Mouse (Mus musculus) neural tube, embryonic 13.5 days (tissue): ENCODE results near the gene Rbm17. TPM values are rescaled to one million over a fixed set of nuclear protein-coding genes. Genes with fewer than 3 reads are reported as not detected.

Experiments used
- ATAC-seq: fragments of 200-750 bp; cut with Nextera tagmentation; 2 replicates; pipeline ENCODE4 v1.8.0; 2017; ENCODE audit warnings: low read depth, mild to moderate bottlenecking, moderate TSS enrichment, moderate library complexity
- H3K27ac ChIP-seq: fragments of 300-500 bp; sonication (generic); replicated peaks from 2 replicates; pipeline ENCODE4 v1.5.1; 2015; ENCODE audit warnings: moderate library complexity, mild to moderate bottlenecking, inconsistent platforms
- H3K27me3 ChIP-seq: fragments of 300-500 bp; sonication (generic); 2 replicates; pipeline ENCODE4 v1.6.1; 2015; ENCODE audit warnings: mild to moderate bottlenecking, inconsistent platforms
- H3K36me3 ChIP-seq: fragments of 300-500 bp; sonication (generic); 2 replicates; pipeline ENCODE4 v1.6.1; 2015; ENCODE audit warnings: mild to moderate bottlenecking, inconsistent platforms
- H3K4me1 ChIP-seq: fragments of 300-500 bp; sonication (generic); replicated peaks from 2 replicates; pipeline ENCODE4 v1.6.1; 2015; ENCODE audit warnings: inconsistent platforms
- H3K4me2 ChIP-seq: fragments of 300-500 bp; sonication (generic); 2 replicates; pipeline ENCODE4 v1.6.1; 2015; ENCODE audit warnings: inconsistent platforms, mild to moderate bottlenecking, moderate library complexity
- H3K4me3 ChIP-seq: fragments of 300-500 bp; sonication (generic); 2 replicates; pipeline ENCODE4 v1.5.1; 2015; ENCODE audit warnings: mild to moderate bottlenecking, inconsistent platforms
- H3K9ac ChIP-seq: fragments of 300-500 bp; sonication (generic); 2 replicates; pipeline ENCODE4 v1.6.1; 2015; ENCODE audit warnings: moderate library complexity, mild to moderate bottlenecking, inconsistent platforms
- H3K9me3 ChIP-seq: fragments of 300-500 bp; sonication (generic); 2 replicates; pipeline ENCODE4 v1.6.1; 2016; ENCODE audit warnings: inconsistent platforms
- WGBS: fragments of 180-500 bp; shearing (Covaris S2); methylation state at CpG from one replicate; pipeline ENCODE4 v1.1.7; 2015; 5-methylcytosine and 5-hydroxymethylcytosine counted together
- polyA plus RNA-seq: library from polyadenylated mRNA; unstranded; fragments of >200 nt; fragmentation: Nextera tagmentation; extraction: Ambion mirVana; gene quantifications from 2 replicates; pipeline ENCODE4 v1.2.1, GENCODE M21; 2015

Rbm17 gene
- polyA plus RNA-seq, 1 experiment from 2014 or later: 131 TPM

DNA sequence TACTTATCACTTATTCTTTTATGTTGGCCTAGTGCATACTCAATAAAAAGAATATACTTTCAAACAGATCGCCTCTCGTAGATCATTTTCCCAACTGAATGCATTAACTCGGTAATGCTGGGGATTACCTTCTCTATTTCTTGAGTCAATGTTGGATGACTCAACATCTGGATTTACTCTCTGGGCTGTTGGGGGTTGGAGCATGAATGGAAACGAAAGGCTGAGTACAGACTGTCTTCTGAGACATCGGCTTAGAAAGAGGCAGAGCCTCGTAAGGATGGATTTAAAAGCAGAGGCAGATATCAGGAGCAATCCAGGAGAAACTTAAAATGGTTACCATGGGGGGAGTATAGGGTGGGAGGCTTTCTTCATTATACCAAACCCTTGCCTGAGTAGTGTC lies 25.8 kb downstream of the Rbm17 start:
- Histone ChIP-seq H3K4me1 (no peaks in the 10 kb centered on the region), H3K36me3 (peaks cover 24% of the 10 kb centered on the region), H3K27me3 (no peaks in the 10 kb centered on the region), H3K27ac (no peak overlapping the region), H3K4me2 (no peak overlapping the region), H3K9ac (no peak overlapping the region), H3K4me3 (no peak overlapping the region), H3K9me3 (no peaks in the 10 kb centered on the region)
- no peak for ATAC-seq
- 88% methylated on average over 6 of the region's 6 CpGs for WGBS

DNA sequence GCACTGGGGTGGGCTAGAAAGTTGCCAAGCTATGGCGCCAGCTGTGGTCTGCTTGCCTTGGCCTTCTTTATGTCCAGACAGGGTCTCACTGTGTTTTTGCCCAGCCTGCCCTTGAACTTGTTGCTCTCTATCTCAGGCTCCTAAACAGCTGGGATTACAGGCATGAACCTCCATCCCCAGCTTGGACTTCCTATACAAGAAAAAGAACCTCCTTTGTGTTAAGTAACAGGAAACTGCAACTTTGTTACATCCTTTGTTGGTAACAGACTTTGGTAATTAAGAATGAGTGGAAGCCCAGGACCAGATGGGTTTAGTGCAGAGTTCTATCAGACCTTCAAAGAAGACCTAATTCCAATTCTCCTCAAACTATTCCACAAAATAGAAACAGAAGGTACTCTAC lies 30.3 kb downstream of the Rbm17 start:
- no peaks in the 10 kb centered on the region for H3K27me3 ChIP-seq
- no peaks in the 10 kb centered on the region for H3K36me3 ChIP-seq
- H3K9me3 ChIP-seq: no peaks in the 10 kb centered on the region
- H3K27ac ChIP-seq: no peak overlapping the region
- H3K4me2 ChIP-seq: no peak overlapping the region
- no peak for ATAC-seq
- H3K9ac ChIP-seq: no peak overlapping the region
- WGBS: 93% methylated on average over 1 of the region's 1 CpGs
- no peaks in the 10 kb centered on the region for H3K4me1 ChIP-seq
- no peak overlapping the region for H3K4me3 ChIP-seq

DNA sequence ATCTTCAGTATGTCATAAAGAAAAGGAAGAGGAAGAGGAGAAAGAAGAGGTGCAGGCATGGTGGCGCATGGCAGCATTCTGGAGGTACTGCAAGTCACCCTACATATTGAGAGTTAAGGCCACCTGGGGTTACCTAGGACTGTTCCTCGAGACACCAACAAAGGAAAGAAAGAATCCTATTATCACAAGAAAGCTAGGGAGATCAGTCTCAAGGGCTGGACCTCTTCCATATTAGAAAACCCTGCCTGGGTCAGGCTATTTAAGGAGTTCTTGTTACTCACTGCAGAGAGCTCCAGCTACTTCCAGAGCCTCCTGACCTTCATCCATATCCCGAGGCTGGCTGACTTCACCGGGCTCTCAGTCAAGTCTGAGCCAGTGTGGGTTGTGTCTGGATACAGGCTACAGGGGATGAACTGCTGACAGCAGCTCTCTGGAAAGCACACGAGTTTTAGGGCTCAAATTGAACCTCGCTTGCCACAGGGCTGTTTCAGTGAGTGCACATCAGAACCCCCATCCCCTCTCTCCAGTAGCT lies 32.9 kb downstream of the Rbm17 start:
- no peaks in the 10 kb centered on the region for H3K9me3 ChIP-seq
- H3K4me1 ChIP-seq: no peaks in the 10 kb centered on the region
- no peak overlapping the region for H3K9ac ChIP-seq
- 49% methylated on average over 6 of the region's 6 CpGs for WGBS
- H3K27me3 ChIP-seq: no peaks in the 10 kb centered on the region
- H3K27ac ChIP-seq: no peak overlapping the region
- ATAC-seq: no peak
- no peak overlapping the region for H3K4me2 ChIP-seq
- no peaks in the 10 kb centered on the region for H3K36me3 ChIP-seq
- H3K4me3 ChIP-seq: no peak overlapping the region

DNA sequence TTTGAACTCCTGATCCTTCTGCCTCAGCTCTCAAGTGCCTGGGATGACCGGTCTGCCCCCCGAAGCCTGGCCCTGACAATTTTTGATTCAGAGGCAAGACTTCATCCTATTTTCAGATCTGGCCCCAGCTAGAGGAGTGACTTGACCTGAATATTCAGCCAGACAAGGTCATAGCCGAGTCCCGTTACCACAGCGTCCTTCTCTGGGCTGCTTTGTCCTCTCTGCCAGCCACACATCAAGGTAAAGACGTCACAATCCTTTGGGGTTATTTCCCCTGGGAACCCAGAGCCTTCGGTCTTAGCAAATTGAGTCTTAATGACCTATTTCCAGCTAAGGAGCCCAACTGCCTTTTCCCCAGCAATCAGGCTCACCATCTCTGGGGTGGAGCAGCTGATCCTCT lies 35.5 kb downstream of the Rbm17 start:
- Histone ChIP-seq H3K27me3 (no peaks in the 10 kb centered on the region), H3K4me3 (no peak overlapping the region), H3K4me1 (no peaks in the 10 kb centered on the region), H3K9me3 (no peaks in the 10 kb centered on the region), H3K4me2 (no peak overlapping the region), H3K27ac (no peak overlapping the region), H3K9ac (no peak overlapping the region), H3K36me3 (no peaks in the 10 kb centered on the region)
- no peak for ATAC-seq
- 86% methylated on average over 7 of the region's 7 CpGs for WGBS

DNA sequence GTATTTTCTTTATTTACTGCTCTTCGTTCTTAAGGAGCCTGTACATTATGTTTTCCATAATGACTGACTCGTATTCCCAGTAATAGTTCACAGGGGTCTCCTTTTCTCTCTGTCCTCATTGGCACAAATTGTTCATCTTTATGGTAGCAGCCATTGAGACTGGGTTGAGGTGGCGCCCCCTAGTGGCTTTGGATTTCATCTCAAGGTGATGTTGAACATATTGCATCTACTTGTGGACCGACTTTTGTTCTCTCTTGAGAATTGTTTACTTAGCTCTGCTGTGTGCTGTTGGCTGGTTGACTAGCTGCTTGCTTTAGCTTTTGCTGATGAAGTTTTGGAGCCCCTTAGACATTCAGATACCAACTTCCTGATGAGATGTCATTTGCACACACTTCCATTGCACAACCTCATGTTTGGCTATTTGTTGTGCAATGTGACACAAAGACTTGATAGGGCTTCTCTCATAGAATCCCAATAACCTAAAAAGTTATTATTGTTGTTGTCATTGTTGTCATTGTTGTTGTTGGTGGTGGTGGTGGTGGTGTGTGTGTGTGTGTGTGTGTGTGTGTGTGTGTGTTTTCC lies 36.1 kb downstream of the Rbm17 start:
- no peaks in the 10 kb centered on the region for H3K4me1 ChIP-seq
- no peak overlapping the region for H3K4me3 ChIP-seq
- no peak overlapping the region for H3K4me2 ChIP-seq
- no peak overlapping the region for H3K9ac ChIP-seq
- H3K27me3 ChIP-seq: no peaks in the 10 kb centered on the region
- no peaks in the 10 kb centered on the region for H3K36me3 ChIP-seq
- no peak overlapping the region for H3K27ac ChIP-seq
- H3K9me3 ChIP-seq: no peaks in the 10 kb centered on the region
- 65% methylated on average over 4 of the region's 4 CpGs for WGBS
- ATAC-seq: no peak

DNA sequence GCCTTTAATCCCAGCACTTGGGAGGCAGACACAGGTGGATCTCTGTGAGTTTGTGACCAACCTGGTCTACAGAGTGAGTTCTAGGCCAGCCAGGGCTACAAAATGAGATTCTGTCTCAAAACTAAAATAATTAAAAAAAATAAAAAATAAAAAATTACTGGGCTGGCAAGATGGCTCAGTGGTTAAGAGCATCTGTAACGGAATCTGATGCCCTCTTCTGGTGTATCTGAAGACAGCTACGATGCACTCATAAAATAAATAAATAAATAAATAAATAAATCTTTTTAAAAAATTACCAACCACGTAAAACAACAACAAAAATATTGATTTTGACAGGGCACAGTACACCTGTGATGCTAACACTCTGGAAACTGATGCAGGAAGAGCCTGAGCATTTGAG lies 37.1 kb downstream of the Rbm17 start:
- no peak overlapping the region for H3K27ac ChIP-seq
- no peaks in the 10 kb centered on the region for H3K27me3 ChIP-seq
- H3K9ac ChIP-seq: no peak overlapping the region
- no peak overlapping the region for H3K4me3 ChIP-seq
- H3K4me1 ChIP-seq: no peaks in the 10 kb centered on the region
- no peaks in the 10 kb centered on the region for H3K9me3 ChIP-seq
- WGBS: 84% methylated on average over 3 of the region's 3 CpGs
- no peak for ATAC-seq
- no peak overlapping the region for H3K4me2 ChIP-seq
- H3K36me3 ChIP-seq: no peaks in the 10 kb centered on the region

DNA sequence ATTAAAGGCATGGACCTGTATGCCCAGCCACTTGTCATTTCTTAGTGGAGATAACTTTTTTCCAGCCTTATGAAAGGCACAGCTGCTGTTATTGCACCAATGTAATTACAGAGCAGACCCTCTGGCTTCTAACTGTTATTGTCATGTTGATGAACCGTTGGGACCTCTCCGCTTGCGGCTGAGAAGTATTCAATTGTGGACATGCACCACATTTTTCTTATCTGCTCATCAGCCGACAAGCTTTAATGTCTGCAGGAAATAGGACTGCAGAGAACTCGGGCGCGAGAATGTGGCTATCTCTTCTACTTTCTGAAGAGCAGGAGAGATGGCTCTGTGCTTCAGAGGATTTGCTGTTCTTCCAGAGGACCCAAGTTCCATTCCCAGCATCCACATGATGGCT lies 37.7 kb downstream of the Rbm17 start:
- Histone ChIP-seq H3K36me3 (no peaks in the 10 kb centered on the region), H3K4me1 (no peaks in the 10 kb centered on the region), H3K9ac (no peak overlapping the region), H3K27me3 (no peaks in the 10 kb centered on the region), H3K27ac (no peak overlapping the region), H3K9me3 (no peaks in the 10 kb centered on the region), H3K4me3 (no peak overlapping the region), H3K4me2 (no peak overlapping the region)
- 43% methylated on average over 7 of the region's 7 CpGs for WGBS
- no peak for ATAC-seq

DNA sequence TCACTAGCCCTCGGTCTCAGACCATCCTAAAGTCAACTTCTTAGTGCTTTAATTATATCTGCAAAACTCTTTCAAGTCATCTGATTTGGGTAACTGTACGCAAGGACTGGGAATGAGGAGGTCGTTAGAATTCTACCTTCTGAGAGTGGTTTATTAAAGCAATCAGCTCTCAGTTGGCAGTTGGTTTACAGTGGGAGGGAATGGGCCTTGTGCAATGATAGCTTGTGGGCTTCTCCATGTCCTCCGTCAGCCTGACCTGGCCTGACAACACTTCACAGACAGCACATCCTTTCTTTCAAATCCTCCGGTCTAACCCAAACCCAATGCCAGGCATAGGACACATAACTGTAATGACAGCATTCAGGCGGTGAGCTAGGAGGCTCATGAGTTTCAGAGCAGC lies 39.2 kb downstream of the Rbm17 start:
- no peak for ATAC-seq

DNA sequence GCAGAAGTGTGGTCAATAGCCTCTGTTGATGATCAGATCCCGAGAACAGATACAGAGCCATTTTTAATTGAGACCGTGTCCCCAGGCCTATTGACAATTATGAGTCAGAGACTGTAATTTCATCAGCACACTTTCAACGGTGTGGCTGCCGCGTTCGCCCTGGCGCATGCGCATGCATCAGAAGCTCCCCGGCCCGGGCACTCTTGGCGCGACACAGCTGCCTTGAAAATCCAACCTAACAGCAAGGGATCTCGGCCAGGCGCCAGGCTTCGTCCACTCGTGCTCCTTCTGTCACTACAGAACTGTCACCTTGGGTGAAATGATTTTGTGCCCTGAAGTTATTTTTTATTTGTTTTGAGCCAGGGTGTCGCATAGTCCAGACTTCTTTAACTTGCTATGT lies 40.7 kb downstream of the Rbm17 start:
- Histone ChIP-seq H3K4me2 (no peak overlapping the region), H3K4me3 (no peak overlapping the region), H3K27me3 (no peaks in the 10 kb centered on the region), H3K9ac (no peak overlapping the region), H3K4me1 (no peaks in the 10 kb centered on the region), H3K9me3 (no peaks in the 10 kb centered on the region), H3K36me3 (no peaks in the 10 kb centered on the region), H3K27ac (no peak overlapping the region)
- ATAC-seq: no peak
- WGBS: 96% methylated on average over 17 of the region's 17 CpGs

More for the DNA sequence above, 39.2 kb downstream of the Rbm17 start:
- no peak overlapping the region for H3K4me3 ChIP-seq
- H3K9ac ChIP-seq: no peak overlapping the region
- no peaks in the 10 kb centered on the region for H3K36me3 ChIP-seq
- H3K27ac ChIP-seq: no peak overlapping the region
- no peak overlapping the region for H3K4me2 ChIP-seq
- no peaks in the 10 kb centered on the region for H3K9me3 ChIP-seq
- WGBS: 87% methylated on average over 6 of the region's 6 CpGs
- no peaks in the 10 kb centered on the region for H3K4me1 ChIP-seq
- no peaks in the 10 kb centered on the region for H3K27me3 ChIP-seq

DNA sequence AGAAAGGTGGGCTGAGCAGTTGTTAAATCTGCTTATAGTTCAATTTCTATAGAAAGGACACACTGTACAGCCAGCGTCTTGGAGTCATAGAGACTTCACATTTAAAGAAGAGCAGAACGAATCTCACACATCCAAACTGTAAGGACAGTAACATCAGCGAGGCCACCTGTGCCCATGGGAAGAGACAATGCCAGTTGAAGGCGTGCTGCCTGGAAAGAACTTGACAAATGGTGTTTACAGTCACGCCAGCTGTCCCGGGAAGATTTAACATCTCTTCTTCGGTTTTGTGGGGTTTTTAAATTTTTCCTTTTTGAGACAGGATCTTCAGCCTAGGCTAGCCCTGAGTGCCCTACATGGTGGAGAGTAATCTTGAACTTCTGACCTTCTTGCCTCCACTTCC lies 45.3 kb downstream of the Rbm17 start:
- H3K4me2 ChIP-seq: no peak overlapping the region
- peaks cover 6% of the 10 kb centered on the region for H3K4me1 ChIP-seq
- no peak overlapping the region for H3K27ac ChIP-seq
- H3K27me3 ChIP-seq: peaks cover 18% of the 10 kb centered on the region
- no peaks in the 10 kb centered on the region for H3K9me3 ChIP-seq
- no peak overlapping the region for H3K9ac ChIP-seq
- WGBS: 88% methylated on average over 7 of the region's 7 CpGs
- no peak overlapping the region for H3K4me3 ChIP-seq
- no peak for ATAC-seq
- no peaks in the 10 kb centered on the region for H3K36me3 ChIP-seq

DNA sequence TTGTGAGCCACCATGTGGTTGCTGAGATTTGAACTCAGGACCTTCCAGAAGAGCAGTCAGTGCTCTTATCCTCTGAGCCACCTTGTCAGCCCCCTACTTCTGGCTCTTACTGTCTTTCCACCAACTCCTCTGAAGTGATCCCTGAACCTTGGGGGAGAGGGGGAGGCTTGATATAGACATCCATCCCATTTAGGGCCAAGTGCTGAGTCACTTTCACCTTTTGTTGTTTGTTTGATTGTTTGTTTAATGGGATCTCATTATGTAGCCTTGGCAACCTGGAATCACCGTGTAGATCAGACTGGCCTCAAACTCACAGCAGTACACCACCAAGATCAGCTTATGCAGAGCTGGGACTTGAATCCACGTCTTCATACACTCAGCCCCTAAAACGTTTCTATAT lies 46.7 kb downstream of the Rbm17 start:
- no peak for ATAC-seq
- H3K4me3 ChIP-seq: no peak overlapping the region
- no peak overlapping the region for H3K9ac ChIP-seq
- 61% methylated on average over 3 of the region's 3 CpGs for WGBS
- peaks cover 32% of the 10 kb centered on the region for H3K27me3 ChIP-seq
- no peak overlapping the region for H3K27ac ChIP-seq
- no peaks in the 10 kb centered on the region for H3K36me3 ChIP-seq
- no peak overlapping the region for H3K4me2 ChIP-seq
- H3K4me1 ChIP-seq: peaks cover 20% of the 10 kb centered on the region
- no peaks in the 10 kb centered on the region for H3K9me3 ChIP-seq

DNA sequence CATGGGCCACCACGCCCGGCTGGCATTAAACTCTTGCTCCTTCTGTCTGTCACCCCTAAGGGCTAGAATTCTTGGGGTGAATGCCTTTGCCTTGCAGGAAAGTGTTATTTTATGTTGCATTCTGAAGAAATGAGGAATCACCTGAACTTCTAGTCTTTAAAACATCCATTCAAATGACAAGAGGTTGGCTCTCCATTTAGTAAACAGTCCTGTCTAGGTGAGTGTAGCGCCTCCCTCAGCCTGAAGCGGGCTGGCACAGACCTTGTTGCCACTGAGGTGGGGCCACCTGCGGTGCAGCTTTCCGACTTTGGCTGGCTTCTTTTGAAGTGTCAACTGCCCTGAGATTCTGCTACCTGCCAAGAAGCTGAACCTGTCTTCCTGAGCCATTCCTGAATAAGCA lies 48.6 kb downstream of the Rbm17 start:
- Histone ChIP-seq H3K36me3 (no peaks in the 10 kb centered on the region), H3K9ac (no peak overlapping the region), H3K27me3 (peaks cover 39% of the 10 kb centered on the region), H3K4me2 (no peak overlapping the region), H3K4me3 (no peak overlapping the region), H3K4me1 (peaks cover 22% of the 10 kb centered on the region), H3K9me3 (no peaks in the 10 kb centered on the region), H3K27ac (no peak overlapping the region)
- no peak for ATAC-seq
- 50% methylated on average over 6 of the region's 6 CpGs for WGBS
